In genomic region chr9:117371980-117372379, GRCm38 (mm10) we compare ENCODE assay signal across 21 mouse cellular contexts.
A peak's percentile ranks its signal among the peaks of the same experiment; 100 is the strongest.
DNase-seq lines count a peak whose midpoint lies in the region; ATAC-seq lines count a peak whose summit lies in the region.
"Had no signal": no experiment of that assay in that cellular context is flagged by ENCODE, and none has a peak within 500 bp of the region (broad histone marks: within the 10 kb centered on the region; RNA-seq: fewer than 3 reads in every experiment).

No protein-coding gene starts in this region.

- H3K4me2 ChIP-seq in forebrain, embryonic 14.5 days (ENCODE audit: low read length): no peak overlapping the region
- H3K4me2 ChIP-seq in kidney, embryonic 15.5 days: no peak overlapping the region
- H3K4me2 ChIP-seq in kidney, embryonic 14.5 days (replicated peaks; ENCODE audit: low read depth, low read length): no peak overlapping the region
- H3K4me2 ChIP-seq: forebrain, embryonic 15.5 days; heart, embryonic 11.5 days; heart, embryonic 15.5 days; hindbrain, embryonic 14.5 days had no signal

- H3K4me1 ChIP-seq in forebrain, embryonic 14.5 days (ENCODE audit: control insufficient read depth, insufficient read depth, low read length): no peaks in the 10 kb centered on the region
- H3K4me1 ChIP-seq in forebrain, embryonic 10.5 days: no peaks in the 10 kb centered on the region
- peaks cover 15% of the 10 kb centered on the region for H3K4me1 ChIP-seq in kidney, embryonic 15.5 days
- no peaks in the 10 kb centered on the region for H3K4me1 ChIP-seq in kidney, embryonic 14.5 days (ENCODE audit: control insufficient read depth, insufficient read depth, low read length)
- H3K4me1 ChIP-seq: forebrain, embryonic 15.5 days; heart, embryonic 15.5 days had no signal

- H3K27me3 ChIP-seq in forebrain, embryonic 14.5 days (replicated peaks; ENCODE audit: control insufficient read depth, insufficient read depth, low read length): no peaks in the 10 kb centered on the region
- H3K27me3 ChIP-seq in forebrain, embryonic 10.5 days (ENCODE audit: poor library complexity, severe bottlenecking): no peaks in the 10 kb centered on the region
- no peaks in the 10 kb centered on the region for H3K27me3 ChIP-seq in kidney, embryonic 15.5 days
- H3K27me3 ChIP-seq in kidney, embryonic 14.5 days (ENCODE audit: control insufficient read depth, insufficient read depth, low read length): no peaks in the 10 kb centered on the region
- H3K27me3 ChIP-seq: forebrain, embryonic 15.5 days; heart, embryonic 15.5 days had no signal

- no peaks in the 10 kb centered on the region for H3K9me3 ChIP-seq in forebrain, embryonic 14.5 days (replicated peaks; ENCODE audit: control insufficient read depth, low read length)
- no peaks in the 10 kb centered on the region for H3K9me3 ChIP-seq in forebrain, embryonic 10.5 days
- H3K9me3 ChIP-seq in kidney, embryonic 15.5 days (replicated peaks): no peaks in the 10 kb centered on the region
- H3K9me3 ChIP-seq in kidney, embryonic 14.5 days (ENCODE audit: control insufficient read depth, low read length): no peaks in the 10 kb centered on the region
- H3K9me3 ChIP-seq: embryonic facial prominence, embryonic 10.5 days; forebrain, embryonic 15.5 days; heart, embryonic 15.5 days; hindbrain, embryonic 10.5 days had no signal

- no peak overlapping the region for H3K27ac ChIP-seq in forebrain, embryonic 14.5 days (ENCODE audit: low read depth, low read length)
- no peak overlapping the region for H3K27ac ChIP-seq in forebrain, embryonic 10.5 days
- H3K27ac ChIP-seq in kidney, embryonic 15.5 days: peak overlapping the region; percentile 68; the same call in 1 of the 2 replicates
- no peak overlapping the region for H3K27ac ChIP-seq in kidney, embryonic 14.5 days (ENCODE audit: low read depth, low read length)
- H3K27ac ChIP-seq: embryonic facial prominence, embryonic 10.5 days; forebrain, embryonic 15.5 days; heart, adult 2 months; heart, embryonic 15.5 days; hindbrain, embryonic 10.5 days; hindbrain, embryonic 14.5 days had no signal

- H3K36me3 ChIP-seq in forebrain, embryonic 14.5 days (ENCODE audit: control insufficient read depth, insufficient read depth, low read length): no peaks in the 10 kb centered on the region
- no peaks in the 10 kb centered on the region for H3K36me3 ChIP-seq in forebrain, embryonic 10.5 days (replicated peaks)
- H3K36me3 ChIP-seq in kidney, embryonic 15.5 days: no peaks in the 10 kb centered on the region
- no peaks in the 10 kb centered on the region for H3K36me3 ChIP-seq in kidney, embryonic 14.5 days (ENCODE audit: control insufficient read depth, insufficient read depth, low read length)
- H3K36me3 ChIP-seq: embryonic facial prominence, embryonic 10.5 days; forebrain, embryonic 15.5 days; G1E; heart, embryonic 15.5 days; hindbrain, embryonic 10.5 days had no signal

- ATAC-seq in forebrain, embryonic 14.5 days: no peak
- no peak for ATAC-seq in kidney, embryonic 15.5 days (replicated peaks; ENCODE audit: low FRiP score)
- no peak for ATAC-seq in kidney, embryonic 14.5 days (ENCODE audit: low FRiP score, low TSS enrichment)
- ATAC-seq: CD4-positive, CD25-positive, alpha-beta regulatory T cell, adult 4 months; forebrain, embryonic 15.5 days had no signal

- H3K4me3 ChIP-seq in forebrain, embryonic 14.5 days (ENCODE audit: low read depth, low read length): no peak overlapping the region
- no peak overlapping the region for H3K4me3 ChIP-seq in forebrain, embryonic 10.5 days
- H3K4me3 ChIP-seq in kidney, embryonic 15.5 days (replicated peaks): no peak overlapping the region
- no peak overlapping the region for H3K4me3 ChIP-seq in kidney, embryonic 14.5 days (ENCODE audit: low read length)
- H3K4me3 ChIP-seq: embryonic facial prominence, embryonic 10.5 days; forebrain, embryonic 15.5 days; heart, adult 2 months; heart, embryonic 15.5 days; hindbrain, embryonic 10.5 days had no signal

- DNase-seq in forebrain, embryonic 14.5 days (ENCODE audit: low spot score): peak; percentile 37
- no peak for DNase-seq in forebrain, embryonic 10.5 days (ENCODE audit: extremely low spot score, low spot score)
- DNase-seq in layer of hippocampus, postnatal 14 days (ENCODE audit: low spot score in 2 of 2): peak; percentile 14 to 31
- DNase-seq in layer of hippocampus, postnatal 10 days (ENCODE audit: low spot score in 2 of 2): no peak
- DNase-seq in layer of hippocampus, postnatal 36 days: peak; percentile 18 to 20
- DNase-seq: adrenal gland, postnatal 14 days; B cell, adult 2 months; cerebellum, adult 2 months; cerebellum, postnatal 10 days; heart, adult 2 months; heart, postnatal 14 days had no signal

- no peak overlapping the region for H3K9ac ChIP-seq in forebrain, embryonic 14.5 days (ENCODE audit: low read length)
- H3K9ac ChIP-seq in kidney, embryonic 15.5 days: no peak overlapping the region
- H3K9ac ChIP-seq in kidney, embryonic 14.5 days (ENCODE audit: low read depth, low read length): no peak overlapping the region
- H3K9ac ChIP-seq: forebrain, embryonic 15.5 days; heart, embryonic 15.5 days; hindbrain, embryonic 14.5 days had no signal

- WGBS in forebrain, embryonic 14.5 days: 87% methylated on average over 5 of the region's 5 CpGs
- WGBS in forebrain, embryonic 10.5 days: 90% methylated on average over 5 of the region's 5 CpGs
- WGBS in kidney, embryonic 15.5 days: 59% methylated on average over 5 of the region's 5 CpGs
- 53% methylated on average over 5 of the region's 5 CpGs for WGBS in kidney, embryonic 14.5 days

Comparison
In these comparisons a context has a peak if more than half of its experiments do, and no peak if none do; other contexts are left out.
1. DNase-seq: peak in forebrain, embryonic 14.5 days (single experiment), layer of hippocampus, postnatal 14 days (2 of 2) and layer of hippocampus, postnatal 36 days (2 of 2); none in forebrain, embryonic 10.5 days (single experiment) and layer of hippocampus, postnatal 10 days (0 of 2).